Mouse (Mus musculus): ENCODE data around the gene Ak2.

- TF ChIP-seq CTCF (IDR thresholded peaks at IDR 0.05; ENCODE audit: low read depth) (no peak), EP300 (IDR thresholded peaks at IDR 0.05; ENCODE audit: low read depth) (no peak)
These were observed 42.5 kb downstream of the Ak2 start for GRCm38 (mm10) chr4:129034224-129034623.
